Mouse (Mus musculus): Measurements from ENCODE around the gene Cbx2. TPM values are rescaled to one million over a fixed set of nuclear protein-coding genes. Genes with fewer than 3 reads are reported as not detected.

The Cbx2 gene
- polyA plus RNA-seq, 2 experiments, result 29.1 to 35.7 TPM

GRCm38 (mm10) chr11:118981012-118981776 is 41.6 kb upstream of the Cbx2 start:
- H3K9me3 ChIP-seq (ENCODE audit: control insufficient read depth, low read length), result no peaks in the 10 kb centered on the region
- H3K4me2 ChIP-seq (replicated peaks; ENCODE audit: low read depth, low read length, severe bottlenecking), result no peak overlapping the region
- no peaks in the 10 kb centered on the region for H3K4me1 ChIP-seq (ENCODE audit: control insufficient read depth, insufficient read depth, low read length)
- ATAC-seq (ENCODE audit: low FRiP score, low read depth) (no peak), DNase-seq (ENCODE audit: low spot score) (no peak)
- no peaks in the 10 kb centered on the region for H3K27me3 ChIP-seq (ENCODE audit: control insufficient read depth, insufficient read depth, low read length)
- WGBS, result 63% methylated on average over 18 of the region's 18 CpGs
- TF ChIP-seq POLR2A (IDR thresholded peaks at IDR 0.05; ENCODE audit: borderline replicate concordance, extremely low read depth, insufficient read depth, insufficient read length), result no peak
- no peaks in the 10 kb centered on the region for H3K36me3 ChIP-seq (ENCODE audit: control insufficient read depth, insufficient read depth, low read length)
- H3K9ac ChIP-seq (ENCODE audit: low read depth, low read length, severe bottlenecking), result no peak overlapping the region
- H3K27ac ChIP-seq (replicated peaks; ENCODE audit: low read depth, low read length), result no peak overlapping the region
- H3K4me3 ChIP-seq (replicated peaks; ENCODE audit: low read length), result no peak overlapping the region

DNA sequence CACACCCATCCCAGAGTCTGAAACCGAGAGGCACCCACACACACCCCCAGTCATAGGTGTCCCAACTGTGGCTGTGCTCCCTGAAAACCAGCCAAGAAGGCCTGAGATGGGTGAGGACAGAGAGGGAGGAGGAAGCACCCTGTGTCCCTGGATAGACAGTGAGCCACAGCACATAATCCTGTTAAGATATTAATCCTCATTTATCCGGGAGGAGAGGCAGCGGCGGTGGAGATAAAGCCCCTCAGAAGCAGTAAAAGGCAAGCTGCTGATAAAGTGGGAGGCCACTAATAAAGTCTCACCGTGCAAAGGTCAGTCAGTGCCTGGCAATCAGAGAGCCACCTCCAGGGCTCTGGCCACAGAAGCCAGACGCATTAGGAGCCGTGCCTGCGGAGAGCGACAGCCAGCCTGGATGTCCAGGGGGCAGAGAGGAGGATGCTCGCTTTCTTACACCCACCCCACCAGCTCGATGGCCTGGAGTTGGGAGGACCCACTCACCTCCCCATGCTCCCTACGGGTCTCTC is 40.1 kb upstream of the Cbx2 start:
- ATAC-seq (ENCODE audit: low FRiP score, low read depth) (no peak), DNase-seq (ENCODE audit: low spot score) (no peak)
- Histone ChIP-seq H3K9me3 (ENCODE audit: control insufficient read depth, low read length) (no peaks in the 10 kb centered on the region), H3K4me3 (replicated peaks; ENCODE audit: low read length) (no peak overlapping the region), H3K36me3 (ENCODE audit: control insufficient read depth, insufficient read depth, low read length) (no peaks in the 10 kb centered on the region), H3K4me2 (replicated peaks; ENCODE audit: low read depth, low read length, severe bottlenecking) (no peak overlapping the region), H3K4me1 (ENCODE audit: control insufficient read depth, insufficient read depth, low read length) (no peaks in the 10 kb centered on the region), H3K9ac (ENCODE audit: low read depth, low read length, severe bottlenecking) (no peak overlapping the region), H3K27ac (replicated peaks; ENCODE audit: low read depth, low read length) (no peak overlapping the region), H3K27me3 (ENCODE audit: control insufficient read depth, insufficient read depth, low read length) (no peaks in the 10 kb centered on the region)
- 37% methylated on average over 12 of the region's 12 CpGs for WGBS
- TF ChIP-seq POLR2A (IDR thresholded peaks at IDR 0.05; ENCODE audit: borderline replicate concordance, extremely low read depth, insufficient read depth, insufficient read length), result no peak

GRCm38 (mm10) chr11:118985571-118985970 is 37.2 kb upstream of the Cbx2 start:
- Histone ChIP-seq H3K27ac (replicated peaks; ENCODE audit: low read depth, low read length) (no peak overlapping the region), H3K4me3 (replicated peaks; ENCODE audit: low read length) (no peak overlapping the region), H3K4me1 (ENCODE audit: control insufficient read depth, insufficient read depth, low read length) (no peaks in the 10 kb centered on the region), H3K9ac (ENCODE audit: low read depth, low read length, severe bottlenecking) (no peak overlapping the region), H3K36me3 (ENCODE audit: control insufficient read depth, insufficient read depth, low read length) (no peaks in the 10 kb centered on the region), H3K4me2 (replicated peaks; ENCODE audit: low read depth, low read length, severe bottlenecking) (no peak overlapping the region), H3K27me3 (ENCODE audit: control insufficient read depth, insufficient read depth, low read length) (no peaks in the 10 kb centered on the region), H3K9me3 (ENCODE audit: control insufficient read depth, low read length) (no peaks in the 10 kb centered on the region)
- WGBS, result 45% methylated on average over 5 of the region's 5 CpGs
- no peak for ATAC-seq (ENCODE audit: low FRiP score, low read depth)
- no peak for TF ChIP-seq POLR2A (IDR thresholded peaks at IDR 0.05; ENCODE audit: borderline replicate concordance, extremely low read depth, insufficient read depth, insufficient read length)
- no peak for DNase-seq (ENCODE audit: low spot score)

GRCm38 (mm10) chr11:118987999-118988398 is 34.8 kb upstream of the Cbx2 start, which contains the start of gene Enpp7:
Enpp7 (plus strand) TSS chr11:118988188.
- Histone ChIP-seq H3K27me3 (ENCODE audit: control insufficient read depth, insufficient read depth, low read length) (no peaks in the 10 kb centered on the region), H3K9ac (ENCODE audit: low read depth, low read length, severe bottlenecking) (no peak within 1 kb of the TSS), H3K36me3 (ENCODE audit: control insufficient read depth, insufficient read depth, low read length) (no peaks in the 10 kb centered on the region), H3K9me3 (ENCODE audit: control insufficient read depth, low read length) (no peaks in the 10 kb centered on the region), H3K4me2 (replicated peaks; ENCODE audit: low read depth, low read length, severe bottlenecking) (no peak within 1 kb of the TSS), H3K4me1 (ENCODE audit: control insufficient read depth, insufficient read depth, low read length) (no peaks in the 10 kb centered on the region), H3K4me3 (replicated peaks; ENCODE audit: low read length) (no peak within 1 kb of the TSS), H3K27ac (replicated peaks; ENCODE audit: low read depth, low read length) (no peak within 1 kb of the TSS)
- no peak for ATAC-seq (ENCODE audit: low FRiP score, low read depth)
- 89% methylated on average over 10 of the region's 10 CpGs for WGBS
- TF ChIP-seq POLR2A (IDR thresholded peaks at IDR 0.05; ENCODE audit: borderline replicate concordance, extremely low read depth, insufficient read depth, insufficient read length), result no peak
- DNase-seq (ENCODE audit: low spot score), result no peak

DNA sequence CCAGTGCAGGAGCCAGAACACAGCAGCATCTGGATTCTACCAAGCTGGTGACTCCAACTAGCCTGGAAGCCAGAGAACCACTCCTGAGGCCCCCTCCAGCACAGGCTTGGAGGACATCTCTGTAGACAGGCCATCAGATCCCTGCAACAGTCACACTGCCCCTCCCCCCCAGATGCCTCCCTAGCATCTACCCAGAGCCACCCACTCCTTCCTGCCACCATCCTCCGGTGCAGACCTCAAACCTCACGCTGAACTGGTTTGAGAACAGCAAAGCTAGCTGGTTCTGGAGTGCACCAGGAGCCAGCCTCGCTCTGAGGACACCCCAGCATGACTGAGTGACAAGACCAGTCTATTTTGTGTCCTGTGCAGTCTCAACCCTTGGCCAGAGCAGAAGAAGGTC is 30.0 kb upstream of the Cbx2 start:
- DNase-seq (ENCODE audit: low spot score), result no peak
- WGBS, result 56% methylated on average over 3 of the region's 3 CpGs
- no peaks in the 10 kb centered on the region for H3K27me3 ChIP-seq (ENCODE audit: control insufficient read depth, insufficient read depth, low read length)
- H3K36me3 ChIP-seq (ENCODE audit: control insufficient read depth, insufficient read depth, low read length), result no peaks in the 10 kb centered on the region
- TF ChIP-seq POLR2A (IDR thresholded peaks at IDR 0.05; ENCODE audit: borderline replicate concordance, extremely low read depth, insufficient read depth, insufficient read length), result no peak
- ATAC-seq (ENCODE audit: low FRiP score, low read depth), result no peak
- H3K4me2 ChIP-seq (replicated peaks; ENCODE audit: low read depth, low read length, severe bottlenecking), result no peak overlapping the region
- H3K9ac ChIP-seq (ENCODE audit: low read depth, low read length, severe bottlenecking), result no peak overlapping the region
- no peaks in the 10 kb centered on the region for H3K9me3 ChIP-seq (ENCODE audit: control insufficient read depth, low read length)
- H3K4me1 ChIP-seq (ENCODE audit: control insufficient read depth, insufficient read depth, low read length), result no peaks in the 10 kb centered on the region
- no peak overlapping the region for H3K4me3 ChIP-seq (replicated peaks; ENCODE audit: low read length)
- no peak overlapping the region for H3K27ac ChIP-seq (replicated peaks; ENCODE audit: low read depth, low read length)

Measured in limb, embryonic 14.5 days (tissue).